Mouse (Mus musculus) liver, embryonic 15.5 days (tissue): Measurements from ENCODE around the gene Slc4a1ap. TPM values are rescaled to one million over a fixed set of nuclear protein-coding genes. Genes with fewer than 3 reads are reported as not detected.

ENCODE experiments used
- ATAC-seq: fragments of 200-750 bp; cut with Nextera tagmentation; 2 replicates; pipeline ENCODE4 v1.8.0; 2017; ENCODE audit warnings: moderate number of reproducible peaks, mild to moderate bottlenecking, moderate library complexity; ENCODE audit not compliant: insufficient read depth
- H3K27ac ChIP-seq: fragments of 300-500 bp; sonication (generic); replicated peaks from 2 replicates; pipeline ENCODE4 v1.5.1; 2015; ENCODE audit warnings: mild to moderate bottlenecking, inconsistent platforms
- H3K27me3 ChIP-seq: fragments of 300-500 bp; sonication (generic); 2 replicates; pipeline ENCODE4 v1.6.1; 2015; ENCODE audit warnings: mild to moderate bottlenecking, inconsistent platforms
- H3K36me3 ChIP-seq: fragments of 300-500 bp; sonication (generic); replicated peaks from 2 replicates; pipeline ENCODE4 v1.6.1; 2015; ENCODE audit warnings: moderate library complexity, mild to moderate bottlenecking, inconsistent platforms
- H3K4me1 ChIP-seq: fragments of 300-500 bp; sonication (generic); replicated peaks from 2 replicates; pipeline ENCODE4 v1.6.1; 2015; ENCODE audit warnings: inconsistent platforms
- H3K4me2 ChIP-seq: fragments of 300-500 bp; sonication (generic); 2 replicates; pipeline ENCODE4 v1.6.1; 2015; ENCODE audit warnings: moderate library complexity, mild to moderate bottlenecking, inconsistent platforms
- H3K4me3 ChIP-seq: fragments of 300-500 bp; sonication (generic); replicated peaks from 2 replicates; pipeline ENCODE4 v1.5.1; 2015; ENCODE audit warnings: mild to moderate bottlenecking, inconsistent platforms
- H3K9ac ChIP-seq: fragments of 300-500 bp; sonication (generic); 2 replicates; pipeline ENCODE4 v1.6.1; 2015; ENCODE audit warnings: moderate library complexity, mild to moderate bottlenecking, inconsistent platforms
- H3K9me3 ChIP-seq: fragments of 300-500 bp; sonication (generic); replicated peaks from 2 replicates; pipeline ENCODE4 v1.6.1; 2016; ENCODE audit warnings: inconsistent platforms
- WGBS: fragments of 180-500 bp; shearing (Covaris S2); methylation state at CpG from one replicate; pipeline ENCODE4 v1.1.7; 2015; ENCODE audit warnings: mixed read lengths; ENCODE audit not compliant: insufficient replicate concordance; 5-methylcytosine and 5-hydroxymethylcytosine counted together
- polyA plus RNA-seq: library from polyadenylated mRNA; unstranded; fragments of >200 nt; fragmentation: Nextera tagmentation; extraction: Ambion mirVana; gene quantifications from 2 replicates; pipeline ENCODE4 v1.2.1, GENCODE M21; 2015

Slc4a1ap gene
- polyA plus RNA-seq, 1 experiment from 2014 or later = 9.6 TPM

DNA sequence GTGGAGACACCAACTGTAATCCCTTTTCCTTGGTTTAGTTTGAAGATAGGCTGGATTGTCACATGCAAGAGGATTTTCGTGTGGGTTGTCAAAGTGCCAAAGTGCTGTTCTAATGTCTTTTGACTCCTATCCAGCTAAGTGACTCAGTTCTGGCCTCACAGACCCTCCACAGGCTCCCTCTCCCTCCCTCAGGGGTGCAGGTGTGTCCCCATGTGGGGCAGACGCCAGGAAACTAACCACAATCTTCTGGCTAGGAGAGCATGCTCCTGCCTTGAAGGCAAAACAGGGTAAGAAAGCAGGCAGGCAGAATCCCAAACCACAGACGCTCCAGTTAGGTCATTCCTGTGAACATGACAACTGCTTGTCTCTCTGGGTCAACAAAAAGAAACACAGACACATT lies 79.4 kb downstream of the Slc4a1ap start:
- Histone ChIP-seq H3K27ac (no peak overlapping the region), H3K27me3 (no peaks in the 10 kb centered on the region), H3K4me2 (no peak overlapping the region), H3K36me3 (no peaks in the 10 kb centered on the region), H3K4me3 (no peak overlapping the region), H3K4me1 (peaks cover 13% of the 10 kb centered on the region), H3K9me3 (no peaks in the 10 kb centered on the region), H3K9ac (no peak overlapping the region)
- no peak for ATAC-seq
- 33% methylated on average over 3 of the region's 3 CpGs for WGBS

Other genes with a start within 250 kb of the Slc4a1ap start
- gene Ift172, start 235.9 kb upstream of the Slc4a1ap start, polyA plus RNA-seq = 3.9 and 4.5 TPM in 2 replicates
- gene Fndc4, start 230.9 kb upstream of the Slc4a1ap start, polyA plus RNA-seq = 4.5 and 4.6 TPM in 2 replicates
- gene Gckr, start 229.6 kb upstream of the Slc4a1ap start, polyA plus RNA-seq = 19.4 and 25.0 TPM in 2 replicates
- gene Zfp512, start 74.6 kb upstream of the Slc4a1ap start, polyA plus RNA-seq = 12.4 and 12.9 TPM in 2 replicates
- not detected in 2 replicates for gene 4930548H24Rik, start 41.3 kb upstream of the Slc4a1ap start, polyA plus RNA-seq
- gene Gpn1, start 32.3 kb upstream of the Slc4a1ap start, polyA plus RNA-seq = 16.3 and 18.5 TPM in 2 replicates
- 7.4 and 7.6 TPM in 2 replicates for gene Supt7l, start 812 bp downstream of the Slc4a1ap start, polyA plus RNA-seq
- 131 and 158 TPM in 2 replicates for gene Mrpl33, start 69.9 kb downstream of the Slc4a1ap start, polyA plus RNA-seq
- 17.3 and 18.8 TPM in 2 replicates for gene Rbks, start 170.6 kb downstream of the Slc4a1ap start, polyA plus RNA-seq
- gene Babam2, start 170.7 kb downstream of the Slc4a1ap start, polyA plus RNA-seq = 30.8 and 32.0 TPM in 2 replicates